Mouse (Mus musculus) thymus, adult 2 months (tissue): Measurements from ENCODE around the gene Adgre5.

Experiments used
- CTCF ChIP-seq: fragments of 200-500 bp; IDR thresholded peaks from 2 replicates; pipeline ENCODE4 v1.5.1; 2012; ENCODE audit warnings: mild to moderate bottlenecking, control low read depth, low read length, moderate library complexity, borderline replicate concordance; ENCODE audit not compliant: control insufficient read depth, poor library complexity, insufficient read depth; ENCODE audit errors: extremely low read depth
- POLR2A ChIP-seq: fragments of 200-500 bp; IDR thresholded peaks from 2 replicates; pipeline ENCODE4 v1.6.1; 2012; ENCODE audit warnings: mild to moderate bottlenecking, low read length, control low read depth, moderate library complexity; ENCODE audit not compliant: control insufficient read depth, poor library complexity, insufficient read depth; ENCODE audit errors: extremely low read depth

- no peak for TF ChIP-seq CTCF
- TF ChIP-seq POLR2A: no peak
Observed at GRCm38 (mm10) chr8:83741849-83742655, 926 bp upstream of the Adgre5 start.
